Mouse (Mus musculus) lung, postnatal 0 days (tissue): ENCODE results near the gene Rbms2.

Experiments used
- CTCF ChIP-seq: IDR thresholded peaks from 2 replicates; pipeline ENCODE4 v1.5.1; 2016; ENCODE audit warnings: antibody characterized with exemption, mild to moderate bottlenecking
- EP300 ChIP-seq: IDR thresholded peaks from 2 replicates; pipeline ENCODE4 v1.6.1; 2016; ENCODE audit warnings: antibody characterized with exemption, mild to moderate bottlenecking, control low read depth

GRCm38 (mm10) chr10:128081807-128082476 lies 98.2 kb downstream of the Rbms2 start:
- TF ChIP-seq CTCF (no peak), EP300 (no peak)
